Mouse (Mus musculus): Measurements from ENCODE around the gene B3galt6.

- no peak for TF ChIP-seq CTCF (IDR thresholded peaks at IDR 0.05; ENCODE audit: extremely low read depth, insufficient read depth, insufficient read length, insufficient replicate concordance)
- no peak for TF ChIP-seq POLR2A (IDR thresholded peaks at IDR 0.05; ENCODE audit: low read depth, low read length)
Measured at GRCm38 (mm10) chr4:155947094-155947493, 45.4 kb downstream of the B3galt6 start.
